Mouse (Mus musculus) small intestine, adult 2 months (tissue): ENCODE data around the gene Ctse.

ENCODE experiments used
- CTCF ChIP-seq: fragments of 200-500 bp; IDR thresholded peaks from 2 replicates; pipeline ENCODE4 v1.5.1; 2012; ENCODE audit warnings: low read depth, mild to moderate bottlenecking, control low read depth, inconsistent platforms, low read length, moderate library complexity, mixed read lengths; ENCODE audit not compliant: insufficient replicate concordance, insufficient read length; ENCODE audit errors: extremely low read depth
- POLR2A ChIP-seq: fragments of 200-500 bp; IDR thresholded peaks from 2 replicates; pipeline ENCODE4 v1.6.1; 2012; ENCODE audit warnings: low read depth, mild to moderate bottlenecking, control low read depth, inconsistent platforms, low read length, moderate library complexity

DNA sequence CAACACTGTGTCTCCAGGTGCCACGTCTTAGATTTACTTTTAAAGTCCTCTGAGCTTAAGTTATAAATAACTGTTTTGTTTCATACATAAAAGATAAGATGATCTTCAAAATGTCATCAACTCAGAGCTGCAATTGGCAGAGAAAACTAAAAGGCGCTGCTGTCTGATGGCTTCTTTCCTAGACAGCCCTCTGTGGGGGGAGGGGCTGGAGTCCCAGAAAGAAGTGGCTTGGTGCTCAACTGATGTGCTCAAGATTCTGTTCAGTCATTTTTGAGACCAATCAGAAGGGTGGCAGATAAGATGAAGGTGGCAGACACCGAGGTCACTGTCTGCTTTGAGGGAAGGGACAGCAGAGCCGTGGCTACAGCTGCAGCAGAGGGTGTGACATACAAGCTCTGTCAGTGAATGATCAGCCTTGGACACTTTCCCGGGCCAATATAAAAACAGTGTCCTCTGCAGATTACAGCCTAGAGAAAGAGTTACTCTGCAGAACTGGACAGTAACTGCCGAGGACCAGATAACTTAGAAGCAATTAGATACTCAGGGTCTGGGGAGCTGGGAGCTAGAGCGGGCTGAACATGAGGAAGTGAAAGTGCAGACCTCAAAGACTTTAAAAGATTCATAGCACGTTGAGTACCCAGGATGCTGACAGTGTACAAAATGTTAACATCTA, 64.1 kb downstream of the Ctse start:
- no peak for TF ChIP-seq CTCF
- TF ChIP-seq POLR2A = no peak
